Mouse (Mus musculus): ENCODE measurements around the gene Rbm18. TPM values are rescaled to one million over a fixed set of nuclear protein-coding genes. Genes with fewer than 3 reads are reported as not detected.

Rbm18 gene
- polyA plus RNA-seq, 2 experiments: 46.7 to 69.7 TPM

GRCm38 (mm10) chr2:36129051-36129450 lies 7.5 kb downstream of the Rbm18 start:
- Histone ChIP-seq H3K36me3 (ENCODE audit: control insufficient read depth, insufficient read depth, low read length) (peaks cover 83% of the 10 kb centered on the region), H3K4me2 (replicated peaks; ENCODE audit: low read depth, low read length, severe bottlenecking) (no peak overlapping the region), H3K27me3 (ENCODE audit: control insufficient read depth, insufficient read depth, low read length) (no peaks in the 10 kb centered on the region), H3K27ac (replicated peaks; ENCODE audit: low read depth, low read length) (no peak overlapping the region), H3K4me3 (replicated peaks; ENCODE audit: low read length) (no peak overlapping the region), H3K4me1 (ENCODE audit: control insufficient read depth, insufficient read depth, low read length) (no peaks in the 10 kb centered on the region), H3K9ac (ENCODE audit: low read depth, low read length, severe bottlenecking) (no peak overlapping the region), H3K9me3 (ENCODE audit: control insufficient read depth, low read length) (no peaks in the 10 kb centered on the region)
- ATAC-seq (ENCODE audit: low FRiP score, low read depth) (no peak), DNase-seq (ENCODE audit: low spot score) (no peak)
- no peak for TF ChIP-seq POLR2A (IDR thresholded peaks at IDR 0.05; ENCODE audit: borderline replicate concordance, extremely low read depth, insufficient read depth, insufficient read length)
- WGBS: 54% methylated on average over 3 of the region's 3 CpGs

- no peak for TF ChIP-seq POLR2A (IDR thresholded peaks at IDR 0.05; ENCODE audit: borderline replicate concordance, extremely low read depth, insufficient read depth, insufficient read length)
- no peak overlapping the region for H3K4me3 ChIP-seq (replicated peaks; ENCODE audit: low read length)
- 75% methylated on average over 4 of the region's 4 CpGs for WGBS
- H3K27ac ChIP-seq (replicated peaks; ENCODE audit: low read depth, low read length): no peak overlapping the region
- ATAC-seq (ENCODE audit: low FRiP score, low read depth): no peak
- peaks cover 83% of the 10 kb centered on the region for H3K36me3 ChIP-seq (ENCODE audit: control insufficient read depth, insufficient read depth, low read length)
- H3K4me2 ChIP-seq (replicated peaks; ENCODE audit: low read depth, low read length, severe bottlenecking): no peak overlapping the region
- H3K9me3 ChIP-seq (ENCODE audit: control insufficient read depth, low read length): no peaks in the 10 kb centered on the region
- no peaks in the 10 kb centered on the region for H3K4me1 ChIP-seq (ENCODE audit: control insufficient read depth, insufficient read depth, low read length)
- no peak for DNase-seq (ENCODE audit: low spot score)
- no peaks in the 10 kb centered on the region for H3K27me3 ChIP-seq (ENCODE audit: control insufficient read depth, insufficient read depth, low read length)
- H3K9ac ChIP-seq (ENCODE audit: low read depth, low read length, severe bottlenecking): no peak overlapping the region
These were observed 8.6 kb downstream of the Rbm18 start for GRCm38 (mm10) chr2:36127973-36128372.

GRCm38 (mm10) chr2:36126795-36127429 lies 9.7 kb downstream of the Rbm18 start:
- TF ChIP-seq POLR2A (IDR thresholded peaks at IDR 0.05; ENCODE audit: borderline replicate concordance, extremely low read depth, insufficient read depth, insufficient read length): no peak
- DNase-seq (ENCODE audit: low spot score): no peak
- Histone ChIP-seq H3K9ac (ENCODE audit: low read depth, low read length, severe bottlenecking) (no peak overlapping the region), H3K9me3 (ENCODE audit: control insufficient read depth, low read length) (no peaks in the 10 kb centered on the region), H3K4me3 (replicated peaks; ENCODE audit: low read length) (no peak overlapping the region), H3K27ac (replicated peaks; ENCODE audit: low read depth, low read length) (no peak overlapping the region), H3K4me1 (ENCODE audit: control insufficient read depth, insufficient read depth, low read length) (no peaks in the 10 kb centered on the region), H3K27me3 (ENCODE audit: control insufficient read depth, insufficient read depth, low read length) (no peaks in the 10 kb centered on the region), H3K36me3 (ENCODE audit: control insufficient read depth, insufficient read depth, low read length) (peaks cover 82% of the 10 kb centered on the region), H3K4me2 (replicated peaks; ENCODE audit: low read depth, low read length, severe bottlenecking) (no peak overlapping the region)
- 89% methylated on average over 9 of the region's 9 CpGs for WGBS
- ATAC-seq (ENCODE audit: low FRiP score, low read depth): no peak

GRCm38 (mm10) chr2:36112632-36113031 lies 23.9 kb downstream of the Rbm18 start:
- no peak for DNase-seq (ENCODE audit: low spot score)
- ATAC-seq (ENCODE audit: low FRiP score, low read depth): no peak
- no peak overlapping the region for H3K27ac ChIP-seq (replicated peaks; ENCODE audit: low read depth, low read length)
- no peak overlapping the region for H3K4me2 ChIP-seq (replicated peaks; ENCODE audit: low read depth, low read length, severe bottlenecking)
- no peaks in the 10 kb centered on the region for H3K4me1 ChIP-seq (ENCODE audit: control insufficient read depth, insufficient read depth, low read length)
- no peak overlapping the region for H3K4me3 ChIP-seq (replicated peaks; ENCODE audit: low read length)
- TF ChIP-seq POLR2A (IDR thresholded peaks at IDR 0.05; ENCODE audit: borderline replicate concordance, extremely low read depth, insufficient read depth, insufficient read length): no peak
- H3K9ac ChIP-seq (ENCODE audit: low read depth, low read length, severe bottlenecking): no peak overlapping the region
- WGBS: 74% methylated on average over 3 of the region's 3 CpGs
- peaks cover 28% of the 10 kb centered on the region for H3K27me3 ChIP-seq (ENCODE audit: control insufficient read depth, insufficient read depth, low read length)
- H3K9me3 ChIP-seq (ENCODE audit: control insufficient read depth, low read length): no peaks in the 10 kb centered on the region
- peaks cover 17% of the 10 kb centered on the region for H3K36me3 ChIP-seq (ENCODE audit: control insufficient read depth, insufficient read depth, low read length)

GRCm38 (mm10) chr2:36108615-36109014 lies 28.0 kb downstream of the Rbm18 start:
- H3K9me3 ChIP-seq (ENCODE audit: control insufficient read depth, low read length): no peaks in the 10 kb centered on the region
- no peak overlapping the region for H3K4me2 ChIP-seq (replicated peaks; ENCODE audit: low read depth, low read length, severe bottlenecking)
- peaks cover 15% of the 10 kb centered on the region for H3K4me1 ChIP-seq (ENCODE audit: control insufficient read depth, insufficient read depth, low read length)
- H3K4me3 ChIP-seq (replicated peaks; ENCODE audit: low read length): no peak overlapping the region
- 5% methylated on average over 7 of the region's 7 CpGs for WGBS
- no peak for TF ChIP-seq POLR2A (IDR thresholded peaks at IDR 0.05; ENCODE audit: borderline replicate concordance, extremely low read depth, insufficient read depth, insufficient read length)
- H3K27me3 ChIP-seq (ENCODE audit: control insufficient read depth, insufficient read depth, low read length): peaks cover 69% of the 10 kb centered on the region
- ATAC-seq (ENCODE audit: low FRiP score, low read depth): no peak
- H3K27ac ChIP-seq (replicated peaks; ENCODE audit: low read depth, low read length): no peak overlapping the region
- DNase-seq (ENCODE audit: low spot score): no peak
- no peak overlapping the region for H3K9ac ChIP-seq (ENCODE audit: low read depth, low read length, severe bottlenecking)
- H3K36me3 ChIP-seq (ENCODE audit: control insufficient read depth, insufficient read depth, low read length): no peaks in the 10 kb centered on the region

All from limb, embryonic 14.5 days (tissue).